Mouse (Mus musculus) E14TG2a.4 (cell line): ENCODE measurements at regions not wholly inside any gene's neighbourhood (a gene's known extent, or its start where the extent isn't known, plus 50 kb on each side); places are given as distances from the start of the nearest gene placed in this dataset.

Experiments
- CTCF ChIP-seq: conservative IDR thresholded peaks from 2 replicates; pipeline ENCODE4 v1.5.1; 2014; ENCODE audit warnings: low read length
- NANOG ChIP-seq: IDR thresholded peaks from 2 replicates; pipeline ENCODE4 v1.6.1; 2014; ENCODE audit warnings: borderline replicate concordance, low read length, mixed read lengths
- POU5F1 ChIP-seq: IDR thresholded peaks from 2 replicates; pipeline ENCODE4 v1.6.1; 2014; ENCODE audit warnings: low read length, borderline replicate concordance

DNA sequence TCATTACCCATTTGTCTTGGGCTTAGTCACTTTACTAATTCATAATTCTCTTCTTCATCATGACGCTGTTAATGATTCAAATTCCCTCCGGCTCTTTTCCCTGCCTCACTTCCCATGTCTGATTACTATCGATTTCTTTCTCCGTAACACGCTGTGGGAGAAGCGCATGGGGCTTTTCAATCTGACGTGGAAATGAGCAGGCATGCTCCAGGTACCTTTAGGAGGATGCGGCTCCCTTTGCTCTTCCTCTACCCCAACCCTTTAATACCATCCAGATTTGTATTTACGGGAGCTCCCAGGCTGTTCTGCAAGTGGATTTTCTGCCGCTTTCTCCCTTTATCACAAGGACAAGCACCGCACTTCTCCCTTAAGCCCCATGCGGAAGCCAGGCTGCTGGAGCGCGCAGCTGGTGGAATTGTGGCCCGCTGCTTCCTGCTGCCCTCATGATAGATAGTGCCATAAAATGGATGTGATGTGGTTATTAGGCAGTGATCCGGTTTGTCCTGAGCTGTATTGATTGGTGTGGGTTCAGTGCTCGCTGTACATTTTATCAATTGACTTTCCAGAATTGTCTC, 329.8 kb downstream of the Rnf144b start:
- TF ChIP-seq CTCF = no peak
- no peak for TF ChIP-seq POU5F1
- TF ChIP-seq NANOG = no peak
